Mouse (Mus musculus): ENCODE measurements at regions not wholly inside any gene's neighbourhood (a gene's known extent, or its start where the extent isn't known, plus 50 kb on each side); places are given as distances from the start of the nearest gene placed in this dataset.

DNA sequence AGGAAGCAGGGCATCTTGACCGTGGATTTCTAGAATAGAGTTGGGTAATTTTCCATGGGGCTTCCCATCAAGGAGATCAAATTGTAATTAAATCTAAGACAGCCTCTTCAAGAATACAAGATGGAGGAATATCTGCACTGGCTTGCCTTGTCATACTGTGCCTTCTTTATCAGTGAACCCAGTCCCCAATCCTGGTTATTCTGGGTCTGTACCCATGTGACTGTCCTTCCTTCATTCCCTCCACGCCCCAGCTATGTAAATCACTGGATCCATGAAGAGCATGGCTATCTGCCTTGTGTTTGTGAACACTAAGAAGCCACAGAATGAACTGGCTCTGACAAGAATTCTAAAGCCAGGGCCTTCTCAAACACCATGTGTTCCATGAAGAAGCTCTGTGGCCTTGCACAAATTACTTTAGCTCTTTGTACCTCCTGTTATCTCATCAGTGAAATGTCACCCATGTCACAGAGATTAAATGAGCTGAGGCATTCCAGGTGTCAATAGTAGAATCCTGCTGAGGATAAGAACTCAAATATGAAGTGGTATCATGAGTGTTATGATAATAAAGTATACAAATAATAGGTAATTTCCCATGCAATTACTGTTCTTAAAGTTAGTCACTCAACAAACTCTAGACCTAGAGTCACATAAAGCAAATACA lies 637.0 kb upstream of the Cdh11 start:
- no peak for DNase-seq (ENCODE audit: low spot score in 2 of 2)

- DNase-seq (ENCODE audit: low spot score in 2 of 2): no peak
Measured at GRCm38 (mm10) chr8:103425967-103426366, 640.5 kb upstream of the Cdh11 start.

GRCm38 (mm10) chr8:103430874-103431492 lies 645.5 kb upstream of the Cdh11 start:
- DNase-seq (ENCODE audit: low spot score in 2 of 2): no peak

GRCm38 (mm10) chr8:103433532-103434105 lies 648.2 kb upstream of the Cdh11 start:
- no peak for DNase-seq (ENCODE audit: low spot score in 2 of 2)

DNA sequence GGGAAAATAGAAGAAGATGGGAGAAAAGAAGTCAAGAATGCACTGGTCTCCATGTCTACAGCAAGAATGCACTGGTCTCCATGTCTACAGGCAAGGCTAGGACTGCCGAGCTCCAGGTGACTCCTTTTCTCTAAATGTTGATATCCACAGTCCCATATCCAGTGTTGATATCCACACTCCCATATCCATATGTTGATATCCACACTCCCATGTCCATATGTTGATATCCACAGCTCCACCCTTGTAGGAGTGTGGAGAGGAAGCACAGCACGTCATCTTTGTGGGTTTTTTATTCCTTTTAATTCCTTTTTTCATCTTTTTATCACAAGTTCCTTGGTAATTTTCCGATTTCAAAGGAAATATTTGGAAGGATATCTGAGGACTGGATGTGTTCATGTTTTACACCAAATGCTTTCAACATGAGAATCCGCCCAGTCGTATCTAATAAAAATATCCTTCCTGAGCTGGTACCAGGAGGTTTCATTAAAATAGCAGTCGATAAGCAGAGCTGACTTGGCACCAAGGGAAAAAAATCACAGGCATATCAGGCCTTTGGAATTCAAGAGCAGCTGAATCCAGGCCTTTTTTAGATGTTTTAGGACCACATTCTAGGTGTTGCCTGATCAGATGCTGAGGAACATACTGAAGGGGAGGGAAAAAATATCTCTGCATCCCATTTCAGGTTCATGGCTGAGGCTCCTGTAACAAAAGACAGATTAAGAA lies 653.7 kb upstream of the Cdh11 start:
- DNase-seq (ENCODE audit: low spot score in 2 of 2): no peak

DNA sequence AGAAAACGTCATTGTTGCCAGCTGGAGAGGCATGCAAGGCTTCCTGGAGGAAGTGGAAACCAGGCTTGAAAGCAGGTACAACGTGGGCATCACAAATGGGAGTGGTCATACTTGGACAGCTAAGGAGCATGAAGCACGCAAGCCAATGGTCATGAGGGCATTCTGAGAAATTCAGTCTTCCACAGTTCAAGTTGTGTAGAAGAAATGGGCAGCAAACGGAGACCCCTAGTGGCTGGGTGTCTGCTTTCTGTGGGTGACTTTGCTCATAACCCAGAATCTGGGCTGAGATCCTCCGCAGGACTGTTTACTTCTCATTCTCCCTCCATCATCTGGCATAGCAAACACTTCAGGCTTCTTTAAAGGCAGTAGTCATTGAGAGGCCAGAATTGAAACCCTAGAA lies 655.7 kb upstream of the Cdh11 start:
- DNase-seq (ENCODE audit: low spot score in 2 of 2): peak; percentile 22 to 26

DNA sequence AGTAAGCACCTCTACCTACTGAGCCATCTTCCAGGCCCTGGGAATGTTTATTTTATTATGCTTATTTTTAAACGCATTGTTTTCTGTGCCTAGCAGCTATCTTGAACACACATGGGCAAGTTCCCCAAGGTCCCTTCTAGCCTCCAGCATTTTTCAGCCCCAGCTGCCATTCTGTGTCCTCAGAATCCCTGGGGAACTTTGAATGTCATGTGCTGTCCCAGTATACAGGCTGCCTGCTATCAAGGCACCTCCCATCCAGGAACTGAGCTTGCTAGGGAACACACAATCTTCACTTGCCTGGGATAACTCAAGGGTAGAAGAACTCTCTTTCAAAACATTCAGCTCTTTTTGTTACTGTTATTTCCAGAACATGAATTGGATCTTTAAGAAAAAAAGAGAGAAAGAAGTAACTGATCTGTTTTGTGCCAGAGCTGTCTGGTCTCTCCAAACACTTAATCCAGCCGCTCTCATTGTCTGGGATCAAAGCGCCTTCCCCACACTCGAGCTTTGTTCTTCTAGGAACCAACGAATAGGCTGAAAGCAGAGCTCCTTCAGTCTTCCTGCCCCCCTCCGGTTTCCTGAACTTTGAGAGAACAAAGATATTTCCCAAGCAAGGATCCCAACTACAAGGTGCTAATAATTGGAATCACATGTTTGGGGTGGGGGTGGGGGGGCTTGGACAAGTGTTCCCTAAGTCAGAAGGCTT lies 657.1 kb upstream of the Cdh11 start:
- DNase-seq (ENCODE audit: low spot score in 2 of 2): no peak

DNA sequence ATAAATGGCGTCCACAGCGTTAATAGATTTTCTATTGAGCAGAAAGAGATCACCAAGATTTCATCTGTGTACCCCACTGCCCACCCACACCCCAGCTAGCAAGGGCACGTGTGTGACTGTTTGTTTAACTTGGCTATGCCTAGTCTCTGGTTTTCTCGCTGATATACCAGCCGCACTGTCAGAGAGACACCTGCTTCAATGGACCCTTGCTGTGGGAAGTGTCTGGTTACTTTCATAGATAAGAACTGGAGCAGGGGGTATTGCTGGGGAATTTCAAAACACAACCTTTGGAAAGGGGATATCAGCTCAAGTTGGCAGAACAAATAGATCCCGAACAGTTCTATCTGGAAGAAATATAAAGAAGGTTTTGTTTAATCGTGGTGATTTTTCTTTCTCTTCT lies 656.8 kb upstream of the Cdh5 start:
- DNase-seq (ENCODE audit: low spot score in 2 of 2): no peak

DNA sequence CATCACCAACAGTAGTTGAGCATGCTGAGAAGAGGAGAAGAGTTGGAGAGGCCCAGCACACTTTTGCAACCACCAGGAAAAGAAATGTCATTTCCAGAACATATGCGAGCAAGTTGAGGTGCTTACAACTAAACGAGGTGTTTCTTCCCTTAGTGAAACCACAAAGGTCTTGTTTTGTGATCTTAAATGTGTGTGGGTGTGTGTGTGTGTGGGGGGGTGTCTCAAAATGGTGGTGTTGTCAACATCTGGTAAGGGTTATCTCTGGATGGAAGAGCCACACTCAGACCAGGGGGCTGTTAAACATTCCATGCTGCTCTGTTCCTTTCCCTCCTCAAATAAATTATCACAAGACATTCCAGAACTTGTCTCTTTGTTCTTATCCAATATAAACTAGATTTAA lies 656.0 kb upstream of the Cdh5 start:
- DNase-seq (ENCODE audit: low spot score in 2 of 2): no peak

- DNase-seq (ENCODE audit: low spot score in 2 of 2): no peak
Measured at GRCm38 (mm10) chr8:103447916-103448315, 653.5 kb upstream of the Cdh5 start.

GRCm38 (mm10) chr8:103451381-103452018 lies 649.9 kb upstream of the Cdh5 start:
- DNase-seq (ENCODE audit: low spot score in 2 of 2): no peak

- no peak for DNase-seq (ENCODE audit: low spot score in 2 of 2)
Measured at GRCm38 (mm10) chr8:103457176-103457575, 644.2 kb upstream of the Cdh5 start.

GRCm38 (mm10) chr8:103463557-103463956 lies 637.9 kb upstream of the Cdh5 start:
- DNase-seq (ENCODE audit: low spot score in 2 of 2): no peak

DNA sequence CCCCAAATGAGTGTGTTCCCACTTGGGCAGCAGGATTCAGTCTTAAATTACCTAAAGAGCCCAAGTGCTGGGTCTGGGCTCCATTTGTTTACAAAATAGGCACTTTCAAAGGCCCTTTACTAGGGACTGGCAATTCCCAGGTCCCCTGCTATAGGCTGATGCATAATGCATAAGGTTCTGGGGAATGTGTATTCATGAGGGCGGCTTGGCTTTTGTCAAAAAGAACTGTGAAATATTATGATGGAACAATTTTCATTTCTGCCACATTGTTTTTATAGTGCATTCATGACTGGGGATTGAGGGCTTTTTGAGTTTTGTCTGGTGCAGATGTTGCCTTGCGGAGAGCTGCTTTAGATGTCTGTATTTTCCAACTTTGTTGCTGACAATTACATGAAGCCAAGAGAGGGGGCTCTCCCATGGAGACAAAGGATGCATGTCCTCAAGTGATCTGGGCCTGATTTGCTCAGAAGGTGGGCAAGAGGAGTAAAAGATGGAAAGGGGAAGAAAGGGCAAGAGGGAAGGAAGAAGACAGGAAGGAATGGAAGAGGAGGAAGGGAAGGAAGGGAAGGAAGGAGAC lies 636.6 kb upstream of the Cdh5 start:
- no peak for DNase-seq (ENCODE audit: low spot score in 2 of 2)

- no peak for DNase-seq (ENCODE audit: low spot score in 2 of 2)
Measured at GRCm38 (mm10) chr8:103467536-103468160, 633.8 kb upstream of the Cdh5 start.

GRCm38 (mm10) chr8:103469049-103469448 lies 632.4 kb upstream of the Cdh5 start:
- no peak for DNase-seq (ENCODE audit: low spot score in 2 of 2)

DNA sequence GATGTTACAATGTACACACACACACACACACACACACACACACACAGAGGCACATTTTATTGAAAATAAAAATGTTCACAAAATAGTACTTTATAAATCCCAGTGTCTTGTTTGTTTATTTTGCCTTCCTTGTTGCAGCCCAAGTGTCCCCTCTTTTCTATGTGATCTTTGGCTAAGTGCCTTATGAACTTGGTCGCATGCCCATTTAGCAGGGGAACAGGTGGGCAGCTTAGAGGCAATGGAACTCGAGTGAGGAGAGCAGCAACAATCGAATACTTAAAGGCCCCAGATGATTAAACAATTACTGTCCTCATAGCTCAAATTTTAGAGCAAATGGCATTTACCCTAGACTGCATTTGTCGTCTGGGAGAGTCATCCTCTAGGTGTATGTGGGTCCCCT lies 631.1 kb upstream of the Cdh5 start:
- DNase-seq (ENCODE audit: low spot score in 2 of 2): no peak

DNA sequence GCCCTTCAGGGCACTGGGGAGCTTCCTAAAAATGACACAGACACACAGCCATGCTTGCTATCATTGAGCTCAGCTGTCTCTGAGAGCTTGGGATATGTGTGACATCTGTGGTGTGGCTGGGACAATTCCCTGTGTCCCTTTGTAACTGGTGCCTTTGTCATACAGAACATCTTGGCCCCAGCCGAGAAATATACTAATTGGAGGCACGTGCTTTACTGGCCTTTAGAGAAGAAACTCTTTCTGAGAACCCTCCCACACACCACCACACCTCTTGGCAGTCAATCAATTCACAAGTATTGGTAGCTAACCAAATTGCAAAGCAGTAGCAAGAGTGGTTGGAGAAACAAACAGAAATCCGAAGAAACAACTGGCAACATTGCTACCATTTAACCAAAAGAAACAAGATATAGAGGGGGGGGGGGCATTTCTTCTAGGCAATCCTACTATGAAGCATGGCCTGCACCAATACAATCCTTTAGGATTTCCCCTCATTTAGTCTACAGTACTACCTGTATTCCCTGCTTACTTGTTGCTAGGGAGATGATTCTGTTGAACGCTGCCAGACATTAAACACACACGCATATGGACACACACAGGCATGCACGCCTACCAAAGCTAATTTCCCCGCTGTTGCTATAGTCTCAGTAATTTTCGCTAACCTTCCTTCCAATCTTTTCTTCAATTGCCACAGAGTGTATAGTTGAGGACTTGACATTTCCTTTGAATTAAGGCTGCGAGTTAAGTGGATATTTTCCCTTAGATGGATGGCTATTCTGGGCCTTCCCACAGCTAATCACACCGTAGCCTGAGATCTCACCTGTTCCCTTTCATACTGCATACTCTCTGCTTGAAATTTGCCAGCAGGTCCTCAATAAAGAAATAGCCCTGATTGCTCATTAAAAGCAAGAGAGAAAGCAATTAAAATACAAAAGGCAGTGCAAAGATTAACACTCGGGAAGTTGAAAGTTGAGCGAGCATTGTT lies 625.3 kb upstream of the Cdh5 start:
- no peak for DNase-seq (ENCODE audit: low spot score in 2 of 2)
